ENCODE assay signal across 24 mouse cellular contexts in the genomic region with DNA sequence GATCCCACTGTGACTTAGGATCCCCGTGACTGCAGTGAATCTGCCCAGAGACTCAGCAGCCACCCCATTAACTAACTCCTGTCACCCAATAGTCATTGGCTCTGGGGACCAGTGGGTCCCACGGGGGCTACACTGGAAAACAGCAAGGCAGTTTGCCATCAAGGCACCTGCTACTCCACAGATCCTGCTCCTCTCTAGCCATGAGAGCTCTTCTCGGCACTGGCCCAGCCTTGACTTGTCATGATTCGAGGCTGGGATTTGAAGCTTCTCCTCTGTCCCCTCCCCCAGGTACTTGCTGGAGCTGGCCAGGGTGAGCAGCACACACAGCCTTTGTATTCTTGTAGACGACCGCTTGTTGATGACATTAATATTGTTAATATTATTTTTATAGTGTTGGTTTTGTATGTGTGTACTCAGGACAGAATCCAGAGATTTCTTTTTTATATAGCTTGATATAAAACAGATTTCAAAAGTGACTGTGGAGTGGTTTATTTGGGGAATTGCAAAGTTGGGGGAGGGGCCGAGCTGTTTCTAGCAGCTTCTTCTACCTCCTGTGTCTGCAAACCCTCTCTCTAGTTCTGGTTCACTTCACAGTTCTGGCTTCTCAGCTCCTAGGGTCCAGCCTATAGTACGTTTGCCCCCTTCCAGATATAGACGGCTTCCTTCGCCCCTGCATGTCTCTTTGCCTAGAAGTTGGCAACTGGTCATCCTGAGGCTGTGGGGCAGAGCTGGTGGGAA. TPM values are rescaled to one million over a fixed set of nuclear protein-coding genes. Genes with fewer than 3 reads are reported as not detected.
A peak's percentile ranks its signal among the peaks of the same experiment; 100 is the strongest.
DNase-seq lines count a peak whose midpoint lies in the region; ATAC-seq and TF ChIP-seq lines count a peak whose summit lies in the region.
"Had no signal": no experiment of that assay in that cellular context is flagged by ENCODE, and none has a peak within 500 bp of the region (broad histone marks: within the 10 kb centered on the region; RNA-seq: fewer than 3 reads in every experiment).

No protein-coding gene starts in this region.

- no peak overlapping the region for H3K27ac ChIP-seq in intestine, embryonic 15.5 days
- H3K27ac ChIP-seq: embryonic facial prominence, embryonic 12.5 days; forebrain, embryonic 12.5 days; hindbrain, embryonic 14.5 days; liver, embryonic 14.5 days; midbrain, embryonic 10.5 days; neural tube, embryonic 15.5 days had no signal

- no peak overlapping the region for H3K4me2 ChIP-seq in intestine, embryonic 15.5 days (replicated peaks)
- H3K4me2 ChIP-seq: embryonic facial prominence, embryonic 12.5 days; forebrain, embryonic 12.5 days; hindbrain, embryonic 14.5 days; neural tube, embryonic 15.5 days had no signal

- peaks cover 8% of the 10 kb centered on the region for H3K79me3 ChIP-seq in C2C12 (ENCODE audit: low read depth)

- peaks cover 43% of the 10 kb centered on the region for H3K79me2 ChIP-seq in C2C12 (ENCODE audit: control insufficient read depth, insufficient read depth)

- H3K9me3 ChIP-seq in intestine, embryonic 15.5 days = no peaks in the 10 kb centered on the region
- H3K9me3 ChIP-seq: embryonic facial prominence, embryonic 12.5 days; forebrain, embryonic 12.5 days; midbrain, embryonic 10.5 days; neural tube, embryonic 15.5 days had no signal

- intact Hi-C loops in left cerebral cortex, postnatal 4 days (cut with DNase I) = no loop called here
- intact Hi-C loops in left cerebral cortex, postnatal 10 days (cut with DNase I) = no loop called here

- peaks cover 39% of the 10 kb centered on the region for H3K4me1 ChIP-seq in intestine, embryonic 15.5 days (replicated peaks)
- H3K4me1 ChIP-seq: forebrain, embryonic 12.5 days; neural tube, embryonic 15.5 days had no signal

- ATAC-seq in intestine, embryonic 15.5 days = peak; percentile 52; the same call in 1 of the 2 replicates
- ATAC-seq: inflammation-experienced regulatory T-cells, adult 6 months had no signal

- no peak overlapping the region for H3K9ac ChIP-seq in intestine, embryonic 15.5 days
- H3K9ac ChIP-seq: embryonic facial prominence, embryonic 12.5 days; forebrain, embryonic 12.5 days; hindbrain, embryonic 14.5 days; neural tube, embryonic 15.5 days had no signal

- peaks cover 53% of the 10 kb centered on the region for H3K36me3 ChIP-seq in C2C12 (ENCODE audit: control insufficient read depth, insufficient read depth)
- H3K36me3 ChIP-seq in intestine, embryonic 15.5 days = no peaks in the 10 kb centered on the region
- H3K36me3 ChIP-seq: embryonic facial prominence, embryonic 12.5 days; forebrain, embryonic 12.5 days; midbrain, embryonic 10.5 days; neural tube, embryonic 15.5 days had no signal

- DNase-seq in left cerebral cortex, postnatal 4 days = peak; percentile 44
- no peak for DNase-seq in left cerebral cortex, postnatal 10 days (ENCODE audit: extremely low spot score in 1 of 2, low spot score in 2 of 2)
- peak; percentile 51 for DNase-seq in 3T3-L1 (ENCODE audit: low read depth, low spot score)
- DNase-seq in urinary bladder, postnatal 36 days (ENCODE audit: low spot score in 2 of 2) = no peak
- no peak for DNase-seq in layer of hippocampus, adult 9-11 months
- DNase-seq in frontal cortex, adult 2 months (ENCODE audit: extremely low spot score in 1 of 2, low spot score in 1 of 2) = no peak
- DNase-seq: adrenal gland, postnatal 36 days; cerebellum, adult 11 months; cerebellum, postnatal 25 days; gastrocnemius, postnatal 14 days; right cerebral cortex, postnatal 14 days; thymus, postnatal 14 days had no signal

- WGBS in intestine, embryonic 15.5 days = 50% methylated on average over 10 of the region's 10 CpGs

- no peaks in the 10 kb centered on the region for H3K27me3 ChIP-seq in C2C12 (ENCODE audit: control insufficient read depth, insufficient read depth, insufficient read length)
- peaks cover 14% of the 10 kb centered on the region for H3K27me3 ChIP-seq in intestine, embryonic 15.5 days (replicated peaks)

- no peak for TF ChIP-seq CTCF in C2C12 (IDR thresholded peaks at IDR 0.05; ENCODE audit: control insufficient read depth, insufficient read depth, insufficient read length)

- no peak overlapping the region for H3K4me3 ChIP-seq in C2C12 (ENCODE audit: insufficient read depth, poor library complexity, severe bottlenecking)
- no peak overlapping the region for H3K4me3 ChIP-seq in intestine, embryonic 15.5 days (replicated peaks)
- H3K4me3 ChIP-seq: embryonic facial prominence, embryonic 12.5 days; erythroblast, embryonic 14.5 days; forebrain, embryonic 12.5 days; midbrain, embryonic 10.5 days; neural tube, embryonic 15.5 days had no signal

- H3ac ChIP-seq in C2C12 (ENCODE audit: control insufficient read depth, insufficient read length, low read depth) = peak overlapping the region; percentile 38

TF ChIP-seq in C2C12, 6 proteins besides CTCF, POLR2A, EP300 and RAD21:
- TF ChIP-seq MAX (IDR thresholded peaks at IDR 0.05) (no peak), MYOD1 (IDR thresholded peaks at IDR 0.05; ENCODE audit: control insufficient read depth, insufficient read length, low read depth) (no peak), MYOG (IDR thresholded peaks at IDR 0.05; ENCODE audit: control insufficient read depth, extremely low read depth, insufficient read length) (no peak), CEBPB (IDR thresholded peaks at IDR 0.05; ENCODE audit: low read depth) (no peak), FOSL1 (IDR thresholded peaks at IDR 0.05; ENCODE audit: insufficient read depth, low read length, poor library complexity, severe bottlenecking) (no peak), USF1 (IDR thresholded peaks at IDR 0.05; ENCODE audit: low read depth) (no peak)

RNA-seq across cellular contexts. Expression of a gene that starts 12.4 kb away (rescaled TPM):
- under 1 TPM; 0.38 to 0.50 TPM for total RNA-seq in left cerebral cortex, postnatal 4 days (2021)
- total RNA-seq in left cerebral cortex, postnatal 10 days (2021) = under 1 TPM; 0.61 to 0.81 TPM
- polyA plus RNA-seq in C2C12 (2012; fragmentation: generic; extraction: Trizol) = 119 TPM
- polyA plus RNA-seq in intestine, embryonic 15.5 days (2015; fragmentation: Nextera tagmentation; extraction: Ambion mirVana) = 4.9 and 5.7 TPM in 2 replicates
- polyA plus RNA-seq in frontal cortex, adult 2 months (2012; rRNA removed) = 1.0 and 1.5 TPM in 2 replicates
- polyA plus RNA-seq: inflammation-experienced regulatory T-cells, adult 6 months had no signal

RNA-seq across cellular contexts. Expression of a gene that starts 30.9 kb away (rescaled TPM):
- 1 to 10 TPM; 2.2 to 2.8 TPM for total RNA-seq in left cerebral cortex, postnatal 4 days (2021)
- total RNA-seq in left cerebral cortex, postnatal 10 days (2021) = 1 to 10 TPM; 4.0 TPM
- polyA plus RNA-seq in C2C12 (2012; fragmentation: generic; extraction: Trizol) = 2.1 TPM
- polyA plus RNA-seq in intestine, embryonic 15.5 days (2015; fragmentation: Nextera tagmentation; extraction: Ambion mirVana) = 17.7 and 19.9 TPM in 2 replicates
- polyA plus RNA-seq in frontal cortex, adult 2 months (2012; rRNA removed) = 6.4 and 7.4 TPM in 2 replicates
- total RNA-seq: heart, adult 18-20 months had no signal
- polyA plus RNA-seq: erythroblast, embryonic 14.5 days; inflammation-experienced regulatory T-cells, adult 6 months had no signal

RNA-seq across cellular contexts. Expression of a gene that starts 37.9 kb away (rescaled TPM):
- total RNA-seq in left cerebral cortex, postnatal 4 days (2021) = 1 to 10 TPM in 1 of 2 experiments, under 1 TPM in 1; 0.62 to 1.6 TPM
- total RNA-seq in left cerebral cortex, postnatal 10 days (2021) = 1 to 10 TPM; 1.1 to 1.7 TPM
- 58.3 TPM for polyA plus RNA-seq in C2C12 (2012; fragmentation: generic; extraction: Trizol)
- polyA plus RNA-seq in intestine, embryonic 15.5 days (2015; fragmentation: Nextera tagmentation; extraction: Ambion mirVana) = 11.1 and 11.5 TPM in 2 replicates
- 3.8 and 4.8 TPM in 2 replicates for polyA plus RNA-seq in frontal cortex, adult 2 months (2012; rRNA removed)
- polyA plus RNA-seq: inflammation-experienced regulatory T-cells, adult 6 months had no signal

RNA-seq across cellular contexts. Expression of a gene that starts 48.1 kb away (rescaled TPM):
- 1 to 10 TPM; 1.4 to 4.0 TPM for total RNA-seq in left cerebral cortex, postnatal 4 days (2021)
- 1 to 10 TPM; 2.6 to 3.0 TPM for total RNA-seq in left cerebral cortex, postnatal 10 days (2021)
- polyA plus RNA-seq in C2C12 (2012; fragmentation: generic; extraction: Trizol) = not detected
- polyA plus RNA-seq in intestine, embryonic 15.5 days (2015; fragmentation: Nextera tagmentation; extraction: Ambion mirVana) = 1.6 and 2.0 TPM in 2 replicates
- polyA plus RNA-seq in frontal cortex, adult 2 months (2012; rRNA removed) = 23.2 and 24.5 TPM in 2 replicates
- total RNA-seq: gastrocnemius, postnatal 14 days; heart, adult 18-20 months; heart, postnatal 25 days had no signal
- polyA plus RNA-seq: erythroblast, embryonic 14.5 days; midbrain, embryonic 10.5 days had no signal

Comparison
In these comparisons a context has a peak if more than half of its experiments do, and no peak if none do; other contexts are left out.
1. DNase-seq: peak in left cerebral cortex, postnatal 4 days (single experiment) and 3T3-L1 (single experiment); none in left cerebral cortex, postnatal 10 days (0 of 2), urinary bladder, postnatal 36 days (0 of 2), layer of hippocampus, adult 9-11 months (single experiment) and frontal cortex, adult 2 months (0 of 2).
2. RNA of a gene that starts 12.4 kb away (polyA plus RNA-seq): 119 TPM in C2C12 (single experiment); 4.9 to 5.7 TPM in intestine, embryonic 15.5 days and 1.0 to 1.5 TPM in frontal cortex, adult 2 months; every median in the first group is over 10 times any median in the second.